Mouse (Mus musculus): ENCODE measurements around the gene Tnfrsf17. TPM values are rescaled to one million over a fixed set of nuclear protein-coding genes. Genes with fewer than 3 reads are reported as not detected.
"Not testable (repeated sequence)": the region's sequence is repeated elsewhere in the genome, so short reads cannot be mapped to it uniquely, and the experiment has no call there.

Tnfrsf17 gene
- total RNA-seq, 2 experiments from 2014 or later, result 0.46 to 0.73 TPM

GRCm38 (mm10) chr16:11331030-11331429 lies 17.4 kb downstream of the Tnfrsf17 start:
- DNase-seq (ENCODE audit: low spot score in 2 of 2), result no peak

DNA sequence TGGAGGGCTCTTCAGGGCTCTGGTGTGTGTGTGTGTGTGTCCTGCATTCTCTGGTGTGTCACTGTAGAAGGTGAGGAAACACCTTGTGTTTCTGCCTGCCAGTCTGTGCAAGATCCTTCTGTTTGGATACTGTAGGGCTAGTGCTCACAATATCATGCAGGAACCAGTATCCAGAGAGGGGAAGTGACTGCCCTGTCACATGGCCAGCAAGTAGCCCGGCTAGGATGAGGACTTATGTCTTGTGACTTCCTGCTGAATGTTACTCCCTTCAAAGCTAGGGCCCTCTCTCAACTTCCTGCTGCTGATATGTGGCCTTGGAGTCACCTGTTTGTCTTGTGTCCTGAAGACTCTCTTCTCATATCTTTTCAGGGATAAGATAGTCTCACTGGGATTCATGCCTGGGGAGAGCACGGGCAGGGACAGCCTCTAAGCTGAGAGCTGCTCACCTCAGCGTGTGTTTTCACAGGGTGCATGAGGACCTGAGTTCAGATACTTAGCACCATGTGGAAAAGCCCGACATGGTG lies 29.7 kb downstream of the Tnfrsf17 start:
- DNase-seq (ENCODE audit: low spot score in 2 of 2), result no peak

DNA sequence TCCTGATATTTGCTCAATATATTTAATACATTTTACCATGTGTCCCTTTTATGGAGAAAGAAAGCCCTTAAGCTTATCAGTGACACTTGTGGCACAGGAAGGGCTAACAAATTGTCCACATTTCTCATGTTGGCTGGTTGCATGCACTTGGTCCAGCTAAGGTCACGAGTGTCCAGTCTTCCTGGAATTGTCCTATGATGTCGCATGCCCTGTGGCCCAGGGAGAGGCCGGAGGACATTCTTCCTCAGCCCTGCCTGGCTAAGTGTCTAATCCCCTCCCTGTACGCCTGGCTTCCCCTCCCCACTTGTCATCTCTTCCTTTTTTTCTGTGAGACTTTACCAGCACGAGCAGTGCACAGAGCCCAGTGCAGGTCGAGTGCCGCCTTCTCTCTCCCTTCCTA lies 38.3 kb downstream of the Tnfrsf17 start:
- no peak for DNase-seq (ENCODE audit: low spot score in 2 of 2)

DNA sequence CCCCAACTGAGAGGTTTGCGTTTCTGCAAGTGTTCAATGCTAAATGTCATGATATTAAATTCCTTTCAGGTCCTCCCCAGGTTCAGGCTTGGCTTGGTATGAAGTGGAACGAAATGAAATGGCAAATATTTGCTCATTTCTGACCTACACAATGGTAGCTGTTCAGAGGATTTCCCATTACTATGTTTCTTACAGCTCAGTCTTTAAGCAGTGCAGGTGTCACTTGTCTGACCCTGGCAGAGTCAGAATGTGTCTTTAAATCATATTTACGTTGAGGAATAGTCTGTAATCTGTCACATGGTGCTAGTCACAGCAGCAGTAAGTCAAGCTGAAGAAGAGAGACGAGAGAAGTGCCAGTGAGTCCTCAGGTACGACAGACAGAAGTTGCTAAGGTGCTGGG lies 45.6 kb downstream of the Tnfrsf17 start:
- DNase-seq (ENCODE audit: low spot score in 2 of 2), result no peak

- DNase-seq (ENCODE audit: low spot score in 2 of 2), result no peak
Measured at GRCm38 (mm10) chr16:11359919-11360318, 46.3 kb downstream of the Tnfrsf17 start.

GRCm38 (mm10) chr16:11360576-11360975 lies 47.0 kb downstream of the Tnfrsf17 start:
- DNase-seq (ENCODE audit: low spot score in 2 of 2), result not testable (repeated sequence)

DNA sequence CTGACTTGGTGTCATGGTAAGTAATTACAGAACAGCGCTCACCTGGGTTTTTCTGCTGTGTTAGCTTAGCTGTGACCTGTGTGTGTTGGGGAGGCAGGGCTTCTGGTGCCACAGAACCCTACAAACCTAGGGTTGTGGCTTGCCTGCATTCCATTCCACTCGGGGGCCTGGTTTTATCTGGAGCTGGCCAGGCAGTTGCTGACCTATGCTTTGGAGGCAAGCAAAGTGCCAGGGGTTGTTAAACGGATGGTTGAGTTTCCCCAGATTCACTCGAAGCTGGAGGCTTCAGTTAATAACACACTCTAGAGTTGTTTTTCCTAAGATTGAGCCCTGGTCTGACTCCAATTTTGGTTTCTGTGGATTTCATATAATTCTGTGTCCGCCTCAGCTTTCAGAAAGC lies 52.0 kb downstream of the Tnfrsf17 start:
- DNase-seq (ENCODE audit: low spot score in 2 of 2), result no peak

GRCm38 (mm10) chr16:11366851-11367250 lies 53.2 kb downstream of the Tnfrsf17 start:
- no peak for DNase-seq (ENCODE audit: low spot score in 2 of 2)

DNA sequence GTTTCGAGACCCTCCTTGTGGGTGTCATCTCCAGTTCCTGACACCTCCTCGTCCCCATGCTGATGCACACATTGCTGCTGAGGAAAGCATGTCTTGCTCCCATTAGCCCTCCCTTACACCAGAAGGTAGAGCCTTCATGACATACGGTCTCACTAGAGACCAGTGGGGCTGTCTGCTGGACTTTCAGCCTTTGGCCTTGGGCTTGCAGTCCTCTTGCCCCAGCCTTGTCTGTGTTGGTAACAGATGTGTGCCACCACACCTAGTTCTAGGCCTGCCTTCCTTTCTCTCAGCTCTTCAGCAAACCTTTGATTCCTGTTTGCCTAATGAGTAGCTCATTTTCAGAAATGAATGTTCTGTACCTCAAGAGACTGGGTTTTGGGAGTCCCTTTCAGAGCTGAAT lies 54.8 kb downstream of the Tnfrsf17 start:
- DNase-seq (ENCODE audit: low spot score in 2 of 2), result no peak

DNA sequence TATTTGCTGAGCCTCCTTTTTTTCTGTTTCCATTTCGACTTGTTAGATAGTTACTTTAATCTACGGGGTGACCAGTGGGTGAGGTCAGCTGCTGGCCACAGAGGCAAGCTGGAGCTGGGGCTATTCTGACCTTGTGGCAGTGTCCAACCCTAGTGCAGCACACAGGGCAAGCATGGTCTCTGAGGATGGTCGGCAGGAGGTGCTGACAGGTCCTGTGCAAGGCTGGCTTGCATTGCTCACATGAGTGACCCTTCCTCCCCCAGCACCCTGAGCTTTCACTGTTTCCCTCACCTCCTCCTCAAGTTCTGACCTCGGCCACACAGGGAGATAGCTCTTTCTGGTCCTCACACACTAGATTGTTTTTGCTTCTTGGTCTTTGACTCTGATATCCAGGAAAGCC lies 55.5 kb downstream of the Tnfrsf17 start:
- no peak for DNase-seq (ENCODE audit: low spot score in 2 of 2)

GRCm38 (mm10) chr16:11369642-11370041 lies 56.0 kb downstream of the Tnfrsf17 start:
- no peak for DNase-seq (ENCODE audit: low spot score in 2 of 2)

Other genes starting within 250 kb of the Tnfrsf17 start
- gene Litaf, start 247.7 kb upstream of the Tnfrsf17 start, total RNA-seq (2021), result 10 to 100 TPM; 11.4 to 12.1 TPM
- gene Txndc11, start 179.2 kb upstream of the Tnfrsf17 start, total RNA-seq (2021), result 10 to 100 TPM; 31.6 to 32.5 TPM
- gene Zc3h7a, start 137.4 kb upstream of the Tnfrsf17 start, total RNA-seq (2021), result 10 to 100 TPM; 57.0 to 59.2 TPM
- 10 to 100 TPM; 49.5 to 51.7 TPM for gene Rsl1d1, start 110.5 kb upstream of the Tnfrsf17 start, total RNA-seq (2021)
- gene Gspt1, start 59.5 kb upstream of the Tnfrsf17 start, total RNA-seq (2021), result 10 to 100 TPM; 82.7 to 85.1 TPM
- gene Snx29, start 9.1 kb downstream of the Tnfrsf17 start, total RNA-seq (2021), result 10 to 100 TPM; 17.8 to 20.6 TPM